8 mouse cellular contexts compared by ENCODE assay signal in genomic region chr3:89101812-89102494, GRCm38 (mm10). TPM values are rescaled to one million over a fixed set of nuclear protein-coding genes. Genes with fewer than 3 reads are reported as not detected.
DNase-seq lines count a peak whose midpoint lies in the region; ATAC-seq and TF ChIP-seq lines count a peak whose summit lies in the region.

TSS of gene Fdps (minus strand) at chr3:89101959.

- no peaks in the 10 kb centered on the region for H3K27me3 ChIP-seq in forebrain, embryonic 10.5 days (ENCODE audit: poor library complexity, severe bottlenecking)
- no peaks in the 10 kb centered on the region for H3K27me3 ChIP-seq in heart, embryonic 15.5 days
- no peaks in the 10 kb centered on the region for H3K27me3 ChIP-seq in liver, embryonic 14.5 days (ENCODE audit: control insufficient read depth, insufficient read depth, low read length)
- no peaks in the 10 kb centered on the region for H3K27me3 ChIP-seq in neural tube, embryonic 11.5 days (ENCODE audit: control insufficient read depth, insufficient read depth, low read length)
- no peaks in the 10 kb centered on the region for H3K27me3 ChIP-seq in stomach, postnatal 0 days (ENCODE audit: control insufficient read depth, insufficient read depth, low read length)

- peak; percentile 58; the same call in 1 of the 2 replicates for TF ChIP-seq CTCF in liver, embryonic 14.5 days (IDR thresholded peaks at IDR 0.05; ENCODE audit: low read depth)
- peak; percentile 52 for TF ChIP-seq CTCF in stomach, postnatal 0 days (IDR thresholded peaks at IDR 0.05; ENCODE audit: low read depth)

- H3K9ac ChIP-seq in heart, embryonic 15.5 days, result peak within 1 kb of the TSS; percentile 60
- H3K9ac ChIP-seq in liver, embryonic 14.5 days (replicated peaks), result peak within 1 kb of the TSS; percentile 59
- peak within 1 kb of the TSS; percentile 67 for H3K9ac ChIP-seq in neural tube, embryonic 11.5 days (ENCODE audit: low read length)
- H3K9ac ChIP-seq in stomach, postnatal 0 days (ENCODE audit: low read length), result peak within 1 kb of the TSS; percentile 61

- peak; percentile 99 for ATAC-seq in heart, embryonic 15.5 days (replicated peaks; ENCODE audit: insufficient number of reproducible peaks, insufficient read depth, low FRiP score, low read depth)
- ATAC-seq in liver, embryonic 14.5 days (ENCODE audit: insufficient read depth), result peak; percentile 98
- ATAC-seq in neural tube, embryonic 11.5 days (ENCODE audit: insufficient read depth, low FRiP score, low TSS enrichment), result peak; percentile 99
- ATAC-seq in stomach, postnatal 0 days (ENCODE audit: low FRiP score, low TSS enrichment), result peak; percentile 99

- peak within 1 kb of the TSS; percentile 91 for H3K27ac ChIP-seq in forebrain, embryonic 10.5 days
- H3K27ac ChIP-seq in heart, embryonic 15.5 days, result peak within 1 kb of the TSS; percentile 24; the same call in 1 of the 2 replicates
- peak within 1 kb of the TSS; percentile 72 for H3K27ac ChIP-seq in liver, embryonic 14.5 days
- 0 out of 2 replicates have a peak within 1 kb of the TSS, but pooled peaks have one; percentile 46 for H3K27ac ChIP-seq in neural tube, embryonic 11.5 days (ENCODE audit: low read depth, low read length)
- H3K27ac ChIP-seq in stomach, postnatal 0 days (replicated peaks), result peak within 1 kb of the TSS; percentile 69

- H3K4me1 ChIP-seq in forebrain, embryonic 10.5 days, result peaks cover 41% of the 10 kb centered on the region
- H3K4me1 ChIP-seq in heart, embryonic 15.5 days (replicated peaks), result peaks cover 20% of the 10 kb centered on the region
- H3K4me1 ChIP-seq in liver, embryonic 14.5 days (replicated peaks; ENCODE audit: control insufficient read depth in 2 of 2, insufficient read depth in 2 of 2, low read length in 1 of 2), result peaks cover 13 to 16% of the 10 kb centered on the region in 2 experiments
- peaks cover 15% of the 10 kb centered on the region for H3K4me1 ChIP-seq in neural tube, embryonic 11.5 days (ENCODE audit: control insufficient read depth, insufficient read depth, low read length)
- peaks cover 2% of the 10 kb centered on the region; the same call in 1 of the 2 replicates for H3K4me1 ChIP-seq in stomach, postnatal 0 days (replicated peaks; ENCODE audit: control insufficient read depth, insufficient read depth)

- H3K4me2 ChIP-seq in heart, embryonic 15.5 days, result peak within 1 kb of the TSS; percentile 77
- peak within 1 kb of the TSS; percentile 88 for H3K4me2 ChIP-seq in liver, embryonic 14.5 days (ENCODE audit: low read depth)
- peak within 1 kb of the TSS; percentile 87 for H3K4me2 ChIP-seq in neural tube, embryonic 11.5 days (ENCODE audit: low read depth)
- H3K4me2 ChIP-seq in stomach, postnatal 0 days (replicated peaks; ENCODE audit: low read depth), result peak within 1 kb of the TSS; percentile 82

- WGBS in forebrain, embryonic 10.5 days, result under 1% methylated on average over 26 of the region's 26 CpGs
- WGBS in heart, embryonic 15.5 days, result under 1% methylated on average over 26 of the region's 26 CpGs
- WGBS in liver, embryonic 14.5 days (ENCODE audit: insufficient replicate concordance), result 0% methylated on average over 26 of the region's 26 CpGs
- WGBS in neural tube, embryonic 11.5 days, result under 1% methylated on average over 26 of the region's 26 CpGs
- WGBS in stomach, postnatal 0 days, result under 1% methylated on average over 26 of the region's 26 CpGs

- no peaks in the 10 kb centered on the region for H3K9me3 ChIP-seq in forebrain, embryonic 10.5 days
- no peaks in the 10 kb centered on the region for H3K9me3 ChIP-seq in heart, embryonic 15.5 days (replicated peaks)
- H3K9me3 ChIP-seq in liver, embryonic 14.5 days (ENCODE audit: control insufficient read depth, low read length), result no peaks in the 10 kb centered on the region
- no peaks in the 10 kb centered on the region for H3K9me3 ChIP-seq in neural tube, embryonic 11.5 days (ENCODE audit: control insufficient read depth, low read length)
- H3K9me3 ChIP-seq in stomach, postnatal 0 days (ENCODE audit: control insufficient read depth, low read length), result no peaks in the 10 kb centered on the region

- TF ChIP-seq EP300 in liver, embryonic 14.5 days (IDR thresholded peaks at IDR 0.05; ENCODE audit: low read depth), result no peak
- no peak for TF ChIP-seq EP300 in stomach, postnatal 0 days (optimal IDR thresholded peaks at IDR 0.05)

- H3K36me3 ChIP-seq in forebrain, embryonic 10.5 days (replicated peaks), result peaks cover 39% of the 10 kb centered on the region
- H3K36me3 ChIP-seq in heart, embryonic 15.5 days, result peaks cover 8% of the 10 kb centered on the region
- H3K36me3 ChIP-seq in liver, embryonic 14.5 days (replicated peaks; ENCODE audit: control insufficient read depth, insufficient read depth, low read depth), result peaks cover 18% of the 10 kb centered on the region
- H3K36me3 ChIP-seq in neural tube, embryonic 11.5 days (ENCODE audit: control insufficient read depth, insufficient read depth, low read length), result peaks cover 7% of the 10 kb centered on the region
- H3K36me3 ChIP-seq in stomach, postnatal 0 days (ENCODE audit: control insufficient read depth, insufficient read depth, low read length), result peaks cover 9% of the 10 kb centered on the region; the same call in 1 of the 2 replicates

- peak within 1 kb of the TSS; percentile 87 for H3K4me3 ChIP-seq in forebrain, embryonic 10.5 days
- peak within 1 kb of the TSS; percentile 72 for H3K4me3 ChIP-seq in heart, embryonic 15.5 days
- peak within 1 kb of the TSS; percentile 60 to 95 for H3K4me3 ChIP-seq in liver, embryonic 14.5 days (ENCODE audit: insufficient read depth in 1 of 2, low read depth in 2 of 2, low read length in 2 of 2)
- H3K4me3 ChIP-seq in neural tube, embryonic 11.5 days (ENCODE audit: low read depth, low read length), result peak within 1 kb of the TSS; percentile 81
- H3K4me3 ChIP-seq in stomach, postnatal 0 days (ENCODE audit: low read depth, low read length), result peak within 1 kb of the TSS; percentile 60

- peak; percentile 88 to 90 for DNase-seq in CD8-positive naive resting alpha-beta T cell, adult 2 months (ENCODE audit: low read depth in 2 of 2, low spot score in 2 of 2)
- DNase-seq in c-Kit-positive CD71-negative TER-119-negative erythroid progenitor cells, embryonic 14.5 days (ENCODE audit: low read depth), result peak; percentile 97
- DNase-seq in forebrain, embryonic 10.5 days (ENCODE audit: extremely low spot score, low spot score), result peak; percentile 95
- peak; percentile 99 for DNase-seq in kidney, postnatal 25 days
- DNase-seq in liver, embryonic 14.5 days (ENCODE audit: low read depth in 3 of 3, low spot score in 3 of 3), result peak; percentile 99 to 100 (median 100)
- DNase-seq in neural tube, embryonic 11.5 days (ENCODE audit: low spot score), result peak; percentile 95
- peak; percentile 96 for DNase-seq in stomach, postnatal 0 days (ENCODE audit: low spot score)

RNA-seq across cellular contexts. Expression of gene Fdps, which starts in this region (rescaled TPM):
- polyA plus RNA-seq in forebrain, embryonic 10.5 days (2016; fragmentation: Nextera tagmentation; extraction: Ambion mirVana), result 327 and 359 TPM in 2 replicates
- polyA plus RNA-seq in heart, embryonic 15.5 days (2015; fragmentation: Nextera tagmentation; extraction: Ambion mirVana), result 86.6 and 124 TPM in 2 replicates
- polyA plus RNA-seq in liver, embryonic 14.5 days (2012; rRNA removed), result 126 and 131 TPM in 2 replicates
- polyA plus RNA-seq in liver, embryonic 14.5 days (2014; fragmentation: Nextera tagmentation; extraction: Ambion mirVana), result 238 and 251 TPM in 2 replicates
- polyA plus RNA-seq in neural tube, embryonic 11.5 days (2014; fragmentation: Nextera tagmentation; extraction: Ambion mirVana), result 384 TPM in 2 replicates
- 372 and 379 TPM in 2 replicates for polyA plus RNA-seq in stomach, postnatal 0 days (2015; fragmentation: Nextera tagmentation; extraction: Ambion mirVana)

Comparison
In these comparisons a context has a peak if more than half of its experiments do, and no peak if none do; other contexts are left out.
1. Peak in every context shown above with its lines: DNase-seq, ATAC-seq, H3K4me3 ChIP-seq and H3K27ac ChIP-seq.
2. H3K27ac ChIP-seq: peak in every context shown above with its lines; median percentile 91 in forebrain, embryonic 10.5 days; 72 in liver, embryonic 14.5 days; 69 in stomach, postnatal 0 days; 46 in neural tube, embryonic 11.5 days; 24 in heart, embryonic 15.5 days.